8 mouse cellular contexts compared by ENCODE assay signal in genomic region chr1:136233892-136234594, GRCm38 (mm10). TPM values are rescaled to one million over a fixed set of nuclear protein-coding genes. Genes with fewer than 3 reads are reported as not detected.
DNase-seq lines count a peak whose midpoint lies in the region; ATAC-seq lines count a peak whose summit lies in the region.

Gene Inava (minus strand): TSS chr1:136234264.

- H3K9me3 ChIP-seq in heart, embryonic 10.5 days, result no peaks in the 10 kb centered on the region
- H3K9me3 ChIP-seq in embryonic facial prominence, embryonic 11.5 days (replicated peaks; ENCODE audit: control insufficient read depth, low read length), result no peaks in the 10 kb centered on the region
- no peaks in the 10 kb centered on the region for H3K9me3 ChIP-seq in hindbrain, embryonic 15.5 days
- H3K9me3 ChIP-seq in limb, embryonic 11.5 days (ENCODE audit: control insufficient read depth, low read length), result no peaks in the 10 kb centered on the region
- no peaks in the 10 kb centered on the region for H3K9me3 ChIP-seq in midbrain, embryonic 14.5 days (ENCODE audit: control insufficient read depth, low read length)

- H3K4me3 ChIP-seq in heart, embryonic 10.5 days, result peak within 1 kb of the TSS; percentile 70
- H3K4me3 ChIP-seq in embryonic facial prominence, embryonic 11.5 days (ENCODE audit: low read depth, low read length), result peak within 1 kb of the TSS; percentile 49
- peak within 1 kb of the TSS; percentile 60 for H3K4me3 ChIP-seq in hindbrain, embryonic 15.5 days
- peak within 1 kb of the TSS; percentile 73 for H3K4me3 ChIP-seq in limb, embryonic 11.5 days (ENCODE audit: low read depth, low read length)
- peak within 1 kb of the TSS; percentile 50 for H3K4me3 ChIP-seq in midbrain, embryonic 14.5 days (replicated peaks; ENCODE audit: low read depth, low read length)

- peak within 1 kb of the TSS; percentile 70 for H3K9ac ChIP-seq in embryonic facial prominence, embryonic 11.5 days (replicated peaks; ENCODE audit: low read length)
- H3K9ac ChIP-seq in hindbrain, embryonic 15.5 days, result peak within 1 kb of the TSS; percentile 32
- H3K9ac ChIP-seq in limb, embryonic 11.5 days (ENCODE audit: low read length), result peak within 1 kb of the TSS; percentile 82
- H3K9ac ChIP-seq in midbrain, embryonic 14.5 days (replicated peaks; ENCODE audit: low read length), result peak within 1 kb of the TSS; percentile 55

- under 1% methylated on average over 48 of the region's 51 CpGs for WGBS in heart, embryonic 10.5 days
- under 1% methylated on average over 49 of the region's 51 CpGs for WGBS in embryonic facial prominence, embryonic 11.5 days
- WGBS in hindbrain, embryonic 15.5 days, result 1% methylated on average over 50 of the region's 51 CpGs
- WGBS in limb, embryonic 11.5 days, result under 1% methylated on average over 49 of the region's 51 CpGs
- WGBS in midbrain, embryonic 14.5 days, result 2% methylated on average over 50 of the region's 51 CpGs

- peak within 1 kb of the TSS; percentile 82 for H3K27ac ChIP-seq in heart, embryonic 10.5 days
- H3K27ac ChIP-seq in embryonic facial prominence, embryonic 11.5 days (replicated peaks; ENCODE audit: low read depth, low read length), result peak within 1 kb of the TSS; percentile 69; the same call in 1 of the 2 replicates
- peak within 1 kb of the TSS; percentile 47; the same call in 1 of the 2 replicates for H3K27ac ChIP-seq in hindbrain, embryonic 15.5 days (replicated peaks)
- H3K27ac ChIP-seq in limb, embryonic 11.5 days (replicated peaks; ENCODE audit: low read depth, low read length), result peak within 1 kb of the TSS; percentile 70
- no peak within 1 kb of the TSS; the same call in 1 of the 2 replicates for H3K27ac ChIP-seq in midbrain, embryonic 14.5 days (replicated peaks; ENCODE audit: low read depth, low read length)

- ATAC-seq in embryonic facial prominence, embryonic 11.5 days (replicated peaks; ENCODE audit: insufficient number of reproducible peaks, low FRiP score, low TSS enrichment, low read depth), result peak; percentile 88
- peak; percentile 80 for ATAC-seq in hindbrain, embryonic 15.5 days (ENCODE audit: low FRiP score, low read depth)
- peak; percentile 84 for ATAC-seq in limb, embryonic 11.5 days (ENCODE audit: insufficient number of reproducible peaks, low FRiP score, low TSS enrichment, low read depth)
- ATAC-seq in midbrain, embryonic 14.5 days (ENCODE audit: low FRiP score, low TSS enrichment), result peak; percentile 74

- no peaks in the 10 kb centered on the region for H3K36me3 ChIP-seq in heart, embryonic 10.5 days
- H3K36me3 ChIP-seq in embryonic facial prominence, embryonic 11.5 days (replicated peaks; ENCODE audit: control insufficient read depth, insufficient read depth, low read depth, low read length), result no peaks in the 10 kb centered on the region
- H3K36me3 ChIP-seq in hindbrain, embryonic 15.5 days, result no peaks in the 10 kb centered on the region
- H3K36me3 ChIP-seq in limb, embryonic 11.5 days (ENCODE audit: control insufficient read depth, insufficient read depth, low read length), result no peaks in the 10 kb centered on the region
- no peaks in the 10 kb centered on the region for H3K36me3 ChIP-seq in midbrain, embryonic 14.5 days (ENCODE audit: control insufficient read depth, insufficient read depth, low read length)

- H3K27me3 ChIP-seq in heart, embryonic 10.5 days (ENCODE audit: insufficient read depth, poor library complexity, severe bottlenecking), result peaks cover 62% of the 10 kb centered on the region
- H3K27me3 ChIP-seq in embryonic facial prominence, embryonic 11.5 days (ENCODE audit: control insufficient read depth, insufficient read depth, low read length), result no peaks in the 10 kb centered on the region
- no peaks in the 10 kb centered on the region for H3K27me3 ChIP-seq in hindbrain, embryonic 15.5 days
- H3K27me3 ChIP-seq in limb, embryonic 11.5 days (ENCODE audit: control insufficient read depth, insufficient read depth, low read length), result no peaks in the 10 kb centered on the region
- peaks cover 10% of the 10 kb centered on the region; the same call in 1 of the 2 replicates for H3K27me3 ChIP-seq in midbrain, embryonic 14.5 days (ENCODE audit: control insufficient read depth, insufficient read depth, low read length)

- H3K4me1 ChIP-seq in heart, embryonic 10.5 days, result peaks cover 46% of the 10 kb centered on the region
- H3K4me1 ChIP-seq in embryonic facial prominence, embryonic 11.5 days (ENCODE audit: control insufficient read depth, insufficient read depth, low read length), result peaks cover 9% of the 10 kb centered on the region
- H3K4me1 ChIP-seq in hindbrain, embryonic 15.5 days (replicated peaks), result peaks cover 44% of the 10 kb centered on the region
- peaks cover 36% of the 10 kb centered on the region for H3K4me1 ChIP-seq in limb, embryonic 11.5 days (ENCODE audit: control insufficient read depth, insufficient read depth, low read length)
- peaks cover 33% of the 10 kb centered on the region for H3K4me1 ChIP-seq in midbrain, embryonic 14.5 days (ENCODE audit: control insufficient read depth, insufficient read depth, low read length)

- peak within 1 kb of the TSS; percentile 64 for H3K4me2 ChIP-seq in embryonic facial prominence, embryonic 11.5 days (ENCODE audit: low read depth, low read length)
- peak within 1 kb of the TSS; percentile 90 for H3K4me2 ChIP-seq in hindbrain, embryonic 15.5 days
- H3K4me2 ChIP-seq in limb, embryonic 11.5 days (ENCODE audit: low read depth, severe bottlenecking), result peak within 1 kb of the TSS; percentile 80
- H3K4me2 ChIP-seq in midbrain, embryonic 14.5 days (ENCODE audit: low read length), result peak within 1 kb of the TSS; percentile 81

- peak; percentile 85 for DNase-seq in heart, embryonic 10.5 days (ENCODE audit: low spot score)
- DNase-seq in heart, adult 8-10 months (ENCODE audit: low spot score), result no peak
- peak; percentile 32 for DNase-seq in adrenal gland, adult 2 months
- peak; percentile 91 for DNase-seq in embryonic facial prominence, embryonic 11.5 days (ENCODE audit: low spot score)
- DNase-seq in limb, embryonic 11.5 days (ENCODE audit: low spot score), result peak; percentile 90
- DNase-seq in midbrain, embryonic 14.5 days, result peak; percentile 83
- DNase-seq in testis, postnatal 10 days (ENCODE audit: low spot score), result peak; percentile 71

RNA-seq across cellular contexts. Expression of gene Inava, which starts in this region (rescaled TPM):
- 2.5 and 7.9 TPM in 2 replicates for polyA plus RNA-seq in heart, embryonic 10.5 days (2016; fragmentation: Nextera tagmentation; extraction: Ambion mirVana)
- not detected for total RNA-seq in heart, adult 8-10 months (2022)
- total RNA-seq in adrenal gland, adult 2 months (2021), result under 1 TPM in 1 of 2 experiments, not detected in 1; 0.24 TPM
- 0.19 and 0.33 TPM in 2 replicates for polyA plus RNA-seq in adrenal gland, adult 2 months (2012; rRNA removed)
- polyA plus RNA-seq in embryonic facial prominence, embryonic 11.5 days (2014; fragmentation: Nextera tagmentation; extraction: Ambion mirVana), result 15.7 and 20.4 TPM in 2 replicates
- polyA plus RNA-seq in hindbrain, embryonic 15.5 days (2015; fragmentation: Nextera tagmentation; extraction: Ambion mirVana), result 3.3 and 3.4 TPM in 2 replicates
- polyA plus RNA-seq in limb, embryonic 11.5 days (2014; fragmentation: Nextera tagmentation; extraction: Ambion mirVana), result 26.8 and 27.8 TPM in 2 replicates
- 1.6 and 2.6 TPM in 2 replicates for polyA plus RNA-seq in midbrain, embryonic 14.5 days (2014; fragmentation: Nextera tagmentation; extraction: Ambion mirVana)

Comparison
In these comparisons a context has a peak if more than half of its experiments do, and no peak if none do; other contexts are left out.
1. Peak in DNase-seq in adrenal gland, adult 2 months; RNA of the gene not detected or under 1 TPM.
2. H3K9ac ChIP-seq: peak in every context shown above with its lines; median percentile 82 in limb, embryonic 11.5 days; 70 in embryonic facial prominence, embryonic 11.5 days; 55 in midbrain, embryonic 14.5 days; 32 in hindbrain, embryonic 15.5 days.